Mouse (Mus musculus) inflammation-experienced regulatory T-cells (primary cell): Measurements from ENCODE around the gene S1pr1. TPM values are rescaled to one million over a fixed set of nuclear protein-coding genes. Genes with fewer than 3 reads are reported as not detected.

Experiments
- polyA plus RNA-seq, 2 experiments: library from polyadenylated mRNA; unstranded; fragments of 100-300 nt; shearing (Covaris generic); gene quantifications; one replicate each; pipeline ENCODE4 v1.2.1; 2017

Gene S1pr1
- polyA plus RNA-seq = 100 to 1,000 TPM; 264 to 470 TPM

GRCm38 (mm10) chr3:115714671-115715651 lies at the start of gene S1pr1:
Gene S1pr1, minus strand, starts transcription at chr3:115715072.

Other genes with a start within 250 kb of the S1pr1 start
- gene Dph5, start 172.8 kb upstream of the S1pr1 start, polyA plus RNA-seq = 10 to 100 TPM; 54.2 to 79.4 TPM